Mouse (Mus musculus): ENCODE measurements around the gene Syt12. TPM values are rescaled to one million over a fixed set of nuclear protein-coding genes. Genes with fewer than 3 reads are reported as not detected.

Gene Syt12
- total RNA-seq, 4 experiments from 2014 or later = 60.5 to 90.4 (median 73.7) TPM

GRCm38 (mm10) chr19:4446661-4447420 lies 30.4 kb downstream of the Syt12 start:
- no peak for DNase-seq

- DNase-seq = no peak
Measured at GRCm38 (mm10) chr19:4442408-4442807, 34.8 kb downstream of the Syt12 start.

GRCm38 (mm10) chr19:4441621-4442161 lies 35.6 kb downstream of the Syt12 start:
- no peak for DNase-seq

GRCm38 (mm10) chr19:4441090-4441591 lies 36.1 kb downstream of the Syt12 start:
- DNase-seq = no peak

GRCm38 (mm10) chr19:4440222-4440621 lies 37.0 kb downstream of the Syt12 start:
- no peak for DNase-seq

- peak; percentile 61 for DNase-seq
Measured at GRCm38 (mm10) chr19:4439161-4439801, 38.0 kb downstream of the Syt12 start, which contains the start of gene Rhod. Gene Rhod, minus strand, starts transcription at chr19:4439432.

GRCm38 (mm10) chr19:4438791-4439160 lies 38.5 kb downstream of the Syt12 start:
- no peak for DNase-seq

- no peak for DNase-seq
Measured at GRCm38 (mm10) chr19:4437886-4438285, 39.4 kb downstream of the Syt12 start.

GRCm38 (mm10) chr19:4436254-4436653 lies 41.0 kb downstream of the Syt12 start:
- no peak for DNase-seq

GRCm38 (mm10) chr19:4434999-4435398 lies 42.2 kb downstream of the Syt12 start:
- no peak for DNase-seq

- DNase-seq = no peak
Measured at GRCm38 (mm10) chr19:4433756-4434155, 43.5 kb downstream of the Syt12 start.

- no peak for DNase-seq
Measured at GRCm38 (mm10) chr19:4430091-4430620, 47.1 kb downstream of the Syt12 start.

- no peak for DNase-seq
Measured at GRCm38 (mm10) chr19:4425610-4426366, 51.5 kb downstream of the Syt12 start.

- DNase-seq = no peak
Measured at GRCm38 (mm10) chr19:4423021-4423420, 54.2 kb downstream of the Syt12 start.

GRCm38 (mm10) chr19:4422581-4422980 lies 54.7 kb downstream of the Syt12 start:
- DNase-seq = no peak

- DNase-seq = no peak
Measured at GRCm38 (mm10) chr19:4420153-4420910, 56.9 kb downstream of the Syt12 start.

GRCm38 (mm10) chr19:4419711-4420110 lies 57.5 kb downstream of the Syt12 start:
- DNase-seq = no peak

- no peak for DNase-seq
Measured at GRCm38 (mm10) chr19:4417713-4418112, 59.5 kb downstream of the Syt12 start.

- DNase-seq = no peak
Measured at GRCm38 (mm10) chr19:4417183-4417582, 60.1 kb downstream of the Syt12 start.

GRCm38 (mm10) chr19:4414631-4415030 lies 62.6 kb downstream of the Syt12 start:
- no peak for DNase-seq

GRCm38 (mm10) chr19:4409062-4409461 lies 68.2 kb downstream of the Syt12 start:
- no peak for DNase-seq

- no peak for DNase-seq
Measured at GRCm38 (mm10) chr19:4404840-4405239, 72.4 kb downstream of the Syt12 start.

All from adrenal gland, adult 8-10 months (tissue).